Mouse (Mus musculus): ENCODE data around the gene Lasp1. TPM values are rescaled to one million over a fixed set of nuclear protein-coding genes. Genes with fewer than 3 reads are reported as not detected.

Lasp1 gene
- total RNA-seq (2014; fragmentation: Nextera tagmentation) (15.7 and 20.4 TPM in 2 replicates), total RNA-seq (2017) (56.3 and 63.5 TPM in 2 replicates)

- no peak for ATAC-seq (replicated peaks; ENCODE audit: low FRiP score, low TSS enrichment, poor library complexity, severe bottlenecking)
Measured at GRCm38 (mm10) chr11:97798782-97799145, at the start of gene Lasp1. Gene Lasp1 (plus strand): TSS chr11:97799000.

GRCm38 (mm10) chr11:97753277-97753676 is 45.5 kb upstream of the Lasp1 start:
- no peak for ATAC-seq (replicated peaks; ENCODE audit: low FRiP score, low TSS enrichment, poor library complexity, severe bottlenecking)

- ATAC-seq (replicated peaks; ENCODE audit: low FRiP score, low TSS enrichment, poor library complexity, severe bottlenecking) = no peak
Measured at GRCm38 (mm10) chr11:97758125-97758524, 40.7 kb upstream of the Lasp1 start.

- no peak for ATAC-seq (replicated peaks; ENCODE audit: low FRiP score, low TSS enrichment, poor library complexity, severe bottlenecking)
Measured at GRCm38 (mm10) chr11:97758942-97759341, 39.9 kb upstream of the Lasp1 start.

GRCm38 (mm10) chr11:97761638-97762037 is 37.2 kb upstream of the Lasp1 start:
- ATAC-seq (replicated peaks; ENCODE audit: low FRiP score, low TSS enrichment, poor library complexity, severe bottlenecking) = no peak

GRCm38 (mm10) chr11:97766154-97766881 is 32.5 kb upstream of the Lasp1 start, which contains the start of gene Cwc25:
Gene Cwc25 (minus strand): TSS chr11:97766556.
- peak; percentile 97 for ATAC-seq (replicated peaks; ENCODE audit: low FRiP score, low TSS enrichment, poor library complexity, severe bottlenecking)

GRCm38 (mm10) chr11:97769704-97770103 is 29.1 kb upstream of the Lasp1 start:
- no peak for ATAC-seq (replicated peaks; ENCODE audit: low FRiP score, low TSS enrichment, poor library complexity, severe bottlenecking)

- no peak for ATAC-seq (replicated peaks; ENCODE audit: low FRiP score, low TSS enrichment, poor library complexity, severe bottlenecking)
Measured at GRCm38 (mm10) chr11:97771410-97771809, 27.4 kb upstream of the Lasp1 start.

GRCm38 (mm10) chr11:97775186-97775585 is 23.6 kb upstream of the Lasp1 start:
- 0 out of 2 replicates have a peak, but pooled peaks have one; percentile 17 for ATAC-seq (replicated peaks; ENCODE audit: low FRiP score, low TSS enrichment, poor library complexity, severe bottlenecking)

- 0 out of 2 replicates have a peak, but pooled peaks have one; percentile 7 for ATAC-seq (replicated peaks; ENCODE audit: low FRiP score, low TSS enrichment, poor library complexity, severe bottlenecking)
Measured at GRCm38 (mm10) chr11:97775808-97776496, 22.8 kb upstream of the Lasp1 start, which contains the start of gene 1700001P01Rik. Gene 1700001P01Rik (minus strand): TSS chr11:97775918.

- no peak; the same call in 1 of the 2 replicates for ATAC-seq (replicated peaks; ENCODE audit: low FRiP score, low TSS enrichment, poor library complexity, severe bottlenecking)
Measured at GRCm38 (mm10) chr11:97776497-97777128, 22.2 kb upstream of the Lasp1 start.

GRCm38 (mm10) chr11:97777129-97777529 is 21.7 kb upstream of the Lasp1 start:
- ATAC-seq (replicated peaks; ENCODE audit: low FRiP score, low TSS enrichment, poor library complexity, severe bottlenecking) = no peak

GRCm38 (mm10) chr11:97778918-97779317 is 19.9 kb upstream of the Lasp1 start:
- no peak for ATAC-seq (replicated peaks; ENCODE audit: low FRiP score, low TSS enrichment, poor library complexity, severe bottlenecking)

- ATAC-seq (replicated peaks; ENCODE audit: low FRiP score, low TSS enrichment, poor library complexity, severe bottlenecking) = no peak
Measured at GRCm38 (mm10) chr11:97779968-97780701, 18.7 kb upstream of the Lasp1 start.

- ATAC-seq (replicated peaks; ENCODE audit: low FRiP score, low TSS enrichment, poor library complexity, severe bottlenecking) = no peak
Measured at GRCm38 (mm10) chr11:97781478-97781831, 17.3 kb upstream of the Lasp1 start.

- ATAC-seq (replicated peaks; ENCODE audit: low FRiP score, low TSS enrichment, poor library complexity, severe bottlenecking) = peak; percentile 95
Measured at GRCm38 (mm10) chr11:97781832-97782563, 16.8 kb upstream of the Lasp1 start, which contains the start of gene Rpl23. Gene Rpl23 (minus strand): TSS chr11:97782437.

GRCm38 (mm10) chr11:97782564-97782895 is 16.3 kb upstream of the Lasp1 start:
- 0 out of 2 replicates have a peak, but pooled peaks have one; percentile 3 for ATAC-seq (replicated peaks; ENCODE audit: low FRiP score, low TSS enrichment, poor library complexity, severe bottlenecking)

GRCm38 (mm10) chr11:97787961-97788360 is 10.8 kb upstream of the Lasp1 start:
- no peak for ATAC-seq (replicated peaks; ENCODE audit: low FRiP score, low TSS enrichment, poor library complexity, severe bottlenecking)

GRCm38 (mm10) chr11:97789727-97790126 is 9.1 kb upstream of the Lasp1 start:
- no peak for ATAC-seq (replicated peaks; ENCODE audit: low FRiP score, low TSS enrichment, poor library complexity, severe bottlenecking)

All from megakaryocyte-erythroid progenitor cell, adult 5-6 weeks (primary cell).